Mouse (Mus musculus): ENCODE results near the gene Abcd1.
"Not testable (repeated sequence)": the region's sequence is repeated elsewhere in the genome, so short reads cannot be mapped to it uniquely, and the experiment has no call there.

The Abcd1 gene

DNA sequence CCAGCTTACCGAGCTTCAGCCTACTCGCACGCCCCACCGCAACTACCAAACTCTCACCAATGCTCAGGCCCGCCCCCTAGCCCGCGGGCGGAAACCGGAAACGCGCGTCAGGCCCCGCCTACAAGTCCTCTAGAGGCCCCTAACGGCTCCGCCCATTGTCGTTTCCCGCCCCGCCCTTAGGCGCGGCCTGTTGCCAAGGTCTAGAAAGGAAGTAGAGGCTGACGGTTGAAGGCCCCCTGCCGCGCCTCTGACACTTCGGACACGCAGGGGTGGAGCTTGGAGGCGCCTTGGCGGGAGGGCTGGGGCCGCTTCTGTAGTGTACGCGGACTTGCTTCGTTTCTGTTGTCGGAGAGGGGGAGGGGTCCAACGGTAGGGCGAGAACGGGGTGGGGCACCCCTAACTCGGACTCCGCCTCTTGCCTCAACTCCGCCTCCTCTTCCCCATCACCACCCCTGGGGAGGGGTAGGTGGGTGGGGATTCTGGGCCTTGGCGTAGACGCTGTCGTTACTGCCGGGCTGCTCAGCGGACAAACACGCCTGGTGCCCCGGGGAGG, at the start of gene Abcd1, which contains the start of gene Bcap31:
TSS of gene Abcd1 (plus strand) at position 489 of the 553 bp plus-strand sequence.
TSS of gene Bcap31 (minus strand) at position 67 of the 553 bp plus-strand sequence.
- DNase-seq: peak; percentile 97

DNA sequence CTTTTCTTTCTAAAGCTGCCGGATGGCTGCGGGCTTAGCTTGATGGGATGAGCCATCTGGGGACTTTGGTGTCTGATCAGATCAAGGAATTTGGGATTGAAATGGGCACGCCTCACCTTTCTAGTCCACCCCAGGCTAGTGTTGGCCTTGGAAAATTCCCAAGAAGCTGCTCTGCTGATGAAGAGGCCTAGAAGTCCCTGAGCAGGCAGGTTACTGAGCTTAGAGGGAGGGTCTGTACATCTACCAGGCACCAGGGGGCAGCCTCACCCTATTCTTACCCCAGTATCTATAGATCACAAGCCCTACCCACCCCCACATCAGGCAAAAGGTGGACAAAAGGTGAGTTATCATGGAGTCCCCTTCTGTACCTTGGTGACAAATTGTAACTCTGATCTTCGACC, 44.4 kb upstream of the Abcd1 start:
- DNase-seq: peak; percentile 62

DNA sequence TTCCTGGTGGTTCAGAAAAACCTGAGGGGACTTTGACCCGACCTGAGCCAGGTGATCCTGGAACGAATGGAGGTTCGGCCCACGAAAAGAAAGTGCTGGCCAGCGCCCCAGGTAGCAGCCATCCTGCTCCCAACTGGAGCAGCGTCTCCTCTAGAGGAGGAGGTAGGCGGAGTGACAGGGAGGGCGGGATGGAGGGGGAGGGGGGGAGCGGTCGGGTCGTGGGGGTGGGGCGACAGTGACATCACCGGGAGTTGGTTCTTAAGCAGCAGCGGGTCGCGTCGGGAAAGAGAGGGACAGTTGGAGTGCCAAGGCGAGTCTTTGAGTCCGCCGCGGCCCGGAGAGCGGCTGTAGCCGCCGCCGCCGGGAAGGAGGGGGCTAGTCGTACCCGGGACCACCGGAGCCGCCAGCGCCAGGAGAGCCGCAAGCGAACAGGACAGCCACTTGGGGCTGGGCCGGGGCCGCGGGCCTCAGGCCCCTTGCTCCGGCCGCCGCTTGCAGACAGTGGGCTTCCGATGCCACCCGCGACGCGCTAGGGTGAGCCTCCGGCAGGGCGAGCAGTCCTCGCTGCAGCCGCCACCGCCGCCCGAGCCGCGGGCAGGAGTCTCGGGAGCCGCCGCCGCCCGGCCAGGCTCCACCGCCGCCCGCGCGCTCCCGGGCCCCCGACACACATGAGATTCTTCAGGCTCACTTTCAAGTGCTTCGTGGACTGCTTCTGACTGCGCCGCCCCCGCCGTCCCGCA, 43.3 kb upstream of the Abcd1 start, which contains the start of gene Slc6a8:
TSS of gene Slc6a8 (plus strand) at position 272 of the 740 bp plus-strand sequence.
- DNase-seq: peak; percentile 66

DNA sequence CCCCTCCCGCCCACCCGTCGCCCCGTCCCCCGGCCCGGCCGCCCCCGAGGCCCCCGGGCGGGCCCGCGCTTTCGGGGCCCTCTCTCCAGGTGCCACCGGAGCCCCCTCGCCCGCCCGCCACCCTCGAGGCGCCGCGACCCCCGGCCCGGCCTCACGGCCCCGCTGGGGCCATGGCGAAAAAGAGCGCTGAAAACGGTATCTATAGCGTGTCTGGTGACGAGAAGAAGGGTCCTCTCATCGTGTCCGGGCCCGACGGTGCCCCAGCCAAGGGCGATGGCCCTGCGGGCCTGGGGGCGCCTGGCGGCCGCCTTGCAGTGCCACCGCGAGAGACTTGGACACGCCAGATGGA, 42.8 kb upstream of the Abcd1 start:
- no peak for DNase-seq

DNA sequence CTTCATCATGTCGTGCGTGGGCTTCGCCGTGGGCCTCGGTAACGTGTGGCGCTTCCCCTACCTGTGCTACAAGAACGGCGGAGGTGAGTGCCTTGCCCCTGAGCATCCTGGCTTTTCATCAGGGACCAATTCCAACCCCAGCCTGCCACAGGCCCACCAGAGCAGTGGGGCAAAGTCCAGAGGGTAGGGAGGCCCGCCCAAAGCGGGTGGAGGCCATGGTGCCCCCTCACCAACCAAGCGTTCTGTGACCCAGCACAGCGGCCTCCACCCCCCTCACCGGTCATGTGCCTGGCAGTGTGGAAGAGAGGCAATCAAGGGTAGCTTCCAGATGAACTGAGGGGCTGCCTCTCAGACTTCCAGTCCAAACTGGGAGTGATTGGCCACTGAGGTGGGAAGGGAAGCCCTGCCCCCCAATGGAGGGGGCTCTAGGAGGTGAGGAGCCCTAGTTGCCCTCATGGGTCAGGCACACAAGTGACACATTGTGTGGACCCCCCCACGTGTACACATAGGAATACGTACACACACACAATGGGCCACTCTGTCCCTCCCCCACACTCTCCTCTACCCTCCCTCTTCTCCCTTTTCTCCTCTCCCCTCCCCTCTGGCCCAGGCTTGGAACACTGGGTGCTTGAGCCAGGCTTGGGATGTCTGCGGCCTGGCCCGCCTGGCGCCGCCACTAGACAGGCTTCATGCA, 42.3 kb upstream of the Abcd1 start:
- peak; percentile 79 for DNase-seq

DNA sequence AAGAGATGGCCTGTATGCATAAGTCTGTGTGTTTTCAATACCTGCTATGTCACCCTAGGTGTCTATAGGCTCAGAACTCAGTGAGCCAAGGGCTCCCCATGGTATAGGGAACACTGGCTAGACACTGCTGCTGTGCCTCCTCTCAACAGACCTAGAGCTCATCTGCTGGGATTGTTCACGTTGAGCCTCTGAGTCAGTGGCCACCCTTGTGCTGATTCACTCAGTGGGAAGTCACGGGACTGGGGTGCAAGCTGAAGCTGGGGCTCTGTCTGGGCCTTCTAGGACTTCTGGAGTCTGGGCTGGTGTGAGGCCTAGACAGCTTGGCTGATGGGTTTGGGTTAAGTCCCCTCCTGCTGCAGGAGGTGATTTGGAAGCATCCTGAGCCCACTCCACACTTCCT, 41.2 kb upstream of the Abcd1 start:
- DNase-seq: no peak

DNA sequence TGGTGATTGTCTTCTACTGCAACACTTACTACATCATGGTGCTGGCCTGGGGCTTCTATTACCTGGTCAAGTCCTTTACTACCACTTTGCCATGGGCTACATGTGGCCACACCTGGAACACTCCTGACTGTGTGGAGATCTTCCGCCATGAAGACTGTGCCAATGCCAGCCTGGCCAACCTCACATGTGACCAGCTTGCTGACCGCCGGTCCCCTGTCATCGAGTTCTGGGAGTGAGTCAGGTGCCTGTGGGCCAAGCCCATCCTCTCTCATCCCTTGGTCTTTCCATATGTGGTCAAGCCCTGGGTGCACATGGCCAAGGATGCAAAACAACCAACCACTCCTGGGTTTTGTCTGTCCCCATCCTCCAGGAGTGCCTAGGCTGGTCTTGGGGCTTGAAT, 39.7 kb upstream of the Abcd1 start:
- DNase-seq: no peak

DNA sequence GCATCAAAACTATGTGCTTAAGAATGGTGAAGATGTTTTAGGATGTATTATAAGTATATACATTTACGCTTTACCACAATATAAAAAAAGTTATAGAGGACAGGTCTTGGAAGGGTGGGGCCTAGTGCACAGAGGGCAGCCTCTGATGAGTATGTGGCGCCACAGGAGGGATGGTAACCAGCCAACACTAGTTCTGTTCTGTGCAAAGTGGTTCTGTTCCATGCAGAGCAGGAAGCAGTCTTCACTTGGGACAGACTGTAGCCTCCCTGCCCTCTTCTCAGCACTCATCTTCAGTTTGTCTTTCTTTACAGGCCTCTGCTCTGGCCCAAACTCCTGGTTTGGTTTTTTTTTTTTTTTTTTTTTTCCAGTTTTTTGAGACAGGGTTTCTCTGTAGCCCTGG, 32.2 kb upstream of the Abcd1 start:
- DNase-seq: no peak

DNA sequence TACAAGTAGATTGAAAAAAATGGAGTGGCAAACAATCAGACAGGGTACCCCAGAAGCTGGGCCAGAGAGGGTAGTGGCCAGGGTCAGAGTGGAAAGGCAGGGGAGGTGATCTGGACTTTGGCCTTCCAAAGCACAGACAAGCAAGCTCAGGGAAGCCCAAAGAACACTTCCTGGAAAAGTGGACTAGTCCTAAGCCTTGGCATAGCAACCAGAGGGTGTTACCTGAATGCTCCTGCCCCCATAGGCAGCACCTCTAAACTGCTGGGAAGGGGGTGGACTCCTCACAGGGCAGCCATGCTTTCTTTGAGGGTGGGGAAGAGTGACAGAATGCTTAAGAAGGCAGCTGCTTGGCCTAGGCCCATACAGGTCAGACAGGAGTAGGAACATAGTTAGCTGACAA, 31.4 kb upstream of the Abcd1 start:
- DNase-seq: peak; percentile 46

DNA sequence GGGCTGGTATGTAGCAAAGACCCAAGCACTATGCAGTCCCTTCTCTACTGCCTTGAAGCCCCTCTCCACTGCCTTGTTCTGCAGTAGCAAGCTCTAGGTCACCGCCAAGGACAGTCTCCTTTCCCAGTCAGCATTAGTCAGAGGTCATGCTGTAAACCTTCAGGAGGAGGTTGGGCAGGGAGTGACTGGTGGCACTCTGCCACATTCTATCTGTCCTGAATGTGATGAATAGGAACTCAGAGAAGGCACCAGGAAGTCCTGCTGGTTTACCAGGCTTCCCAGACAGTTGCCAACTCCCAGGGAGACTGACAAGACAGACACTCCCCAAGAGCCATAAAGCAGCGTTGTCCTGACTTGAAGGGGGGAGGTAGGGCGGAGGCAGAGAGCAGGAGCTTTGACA, 30.8 kb upstream of the Abcd1 start:
- peak; percentile 86 for DNase-seq

DNA sequence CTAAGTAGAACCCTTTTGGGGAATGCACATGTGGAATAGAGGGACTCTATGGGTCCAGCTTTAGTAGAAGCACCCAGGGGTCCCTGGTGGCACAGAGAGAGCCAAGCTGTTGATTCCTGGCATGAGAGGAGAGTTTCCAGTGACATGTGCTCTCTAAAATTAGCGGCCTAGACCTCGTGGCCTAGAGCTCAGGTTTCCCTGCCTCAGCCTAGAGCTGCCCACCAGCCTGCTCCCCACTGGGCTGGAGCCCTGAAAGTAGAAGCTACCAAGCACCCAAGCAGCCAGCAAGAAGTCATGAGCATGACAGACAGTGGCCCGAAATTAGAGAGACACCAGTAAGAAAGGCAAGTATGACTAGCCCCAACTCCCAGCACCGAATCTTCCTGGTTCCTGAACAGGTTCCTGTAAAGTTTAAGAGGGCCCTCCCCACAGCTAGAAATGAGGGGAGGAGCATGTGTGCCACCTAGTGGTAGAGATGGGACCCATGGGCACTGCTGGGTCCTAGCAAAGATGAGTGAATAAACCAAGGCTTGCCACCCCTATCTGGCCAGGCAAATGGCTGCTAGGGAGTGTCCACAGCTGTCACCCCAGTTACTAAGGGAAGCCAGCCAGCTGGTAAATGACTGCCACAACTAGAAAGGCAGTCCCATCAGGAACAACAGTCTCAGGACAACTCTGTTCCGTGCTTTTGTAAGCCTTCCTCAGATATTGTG, 25.3 kb upstream of the Abcd1 start:
- peak; percentile 61 for DNase-seq

DNA sequence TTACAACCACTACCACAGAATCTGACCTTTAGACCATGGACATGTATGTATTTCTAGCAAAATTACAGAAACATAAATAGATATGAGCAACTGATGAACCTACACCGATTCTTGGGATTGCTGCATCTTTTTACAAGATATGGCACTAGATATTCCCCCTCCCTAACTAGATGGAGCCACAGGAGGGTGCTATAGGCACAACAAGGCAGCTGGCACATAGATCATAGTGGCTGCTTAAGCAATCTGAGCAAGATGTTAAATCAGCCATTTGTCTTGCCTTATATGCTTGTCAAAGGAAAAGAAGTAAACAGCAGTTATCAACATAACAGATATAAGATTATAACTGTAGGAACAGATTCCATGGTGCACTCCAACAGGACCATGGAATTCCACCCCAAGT, 15.9 kb upstream of the Abcd1 start:
- no peak for DNase-seq

DNA sequence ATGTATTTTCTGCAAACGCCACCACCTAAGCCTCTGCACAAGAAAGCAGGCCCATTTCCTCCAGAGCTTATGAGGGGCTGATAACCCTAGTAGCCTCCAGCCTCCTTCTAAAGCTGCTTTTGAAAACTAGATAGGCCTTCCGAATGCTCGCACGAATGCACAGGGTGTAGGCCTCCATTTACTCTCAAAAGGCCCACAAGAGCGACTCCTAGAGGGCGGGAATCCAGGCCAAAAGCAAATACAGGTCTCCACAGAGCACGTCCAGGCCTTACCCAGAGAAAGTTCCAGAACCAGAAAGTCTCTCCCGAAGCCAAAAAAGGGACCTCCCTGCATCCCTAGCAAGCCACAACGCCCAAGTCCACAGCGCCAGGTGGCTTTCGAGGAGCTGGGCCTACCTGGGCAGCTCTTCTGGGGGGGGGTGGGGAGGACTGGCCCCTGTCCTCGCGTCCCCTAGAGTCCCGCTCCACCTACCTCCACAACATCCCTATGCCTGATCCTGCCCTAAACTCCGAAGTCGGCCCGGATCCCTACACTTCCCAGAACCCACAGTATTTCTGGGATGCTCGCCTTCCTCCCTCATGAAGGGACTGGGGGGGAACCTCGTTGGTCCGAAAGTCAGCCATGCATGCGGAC, 805 bp upstream of the Abcd1 start:
- peak; percentile 53 for DNase-seq

DNA sequence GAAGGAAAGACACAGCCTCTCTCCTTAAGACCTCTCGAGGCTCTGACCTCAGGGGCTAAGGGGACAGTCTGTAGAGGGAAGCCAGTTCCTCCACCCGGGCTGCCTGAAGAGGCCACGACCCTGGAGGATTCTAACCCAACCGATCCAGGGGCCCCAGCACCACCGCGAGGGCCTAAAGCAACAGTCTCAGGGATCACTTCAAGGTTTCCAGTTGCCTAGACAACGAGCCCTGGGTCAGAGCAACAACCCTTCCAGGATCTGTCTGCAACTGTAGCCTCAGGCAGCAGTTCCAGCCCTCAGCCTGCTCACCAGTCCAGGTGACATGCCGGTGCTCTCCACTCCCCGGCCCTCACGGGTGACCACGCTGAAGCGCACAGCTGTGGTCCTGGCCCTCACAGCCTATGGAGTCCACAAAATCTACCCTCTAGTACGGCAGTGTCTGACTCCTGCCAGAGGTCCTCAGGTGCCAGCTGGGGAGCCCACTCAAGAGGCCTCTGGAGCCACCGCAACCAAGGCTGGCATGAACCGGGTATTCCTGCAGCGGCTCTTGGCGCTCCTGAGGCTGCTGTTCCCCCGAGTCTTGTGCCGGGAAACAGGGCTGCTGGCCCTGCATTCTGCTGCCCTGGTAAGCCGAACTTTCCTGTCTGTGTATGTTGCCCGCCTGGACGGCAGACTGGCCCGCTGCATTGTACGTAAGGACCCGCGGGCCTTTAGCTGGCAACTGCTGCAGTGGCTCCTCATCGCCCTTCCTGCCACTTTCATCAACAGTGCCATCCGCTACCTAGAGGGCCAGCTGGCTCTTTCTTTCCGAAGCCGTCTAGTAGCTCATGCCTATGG, 530 bp downstream of the Abcd1 start:
- no peak for DNase-seq

DNA sequence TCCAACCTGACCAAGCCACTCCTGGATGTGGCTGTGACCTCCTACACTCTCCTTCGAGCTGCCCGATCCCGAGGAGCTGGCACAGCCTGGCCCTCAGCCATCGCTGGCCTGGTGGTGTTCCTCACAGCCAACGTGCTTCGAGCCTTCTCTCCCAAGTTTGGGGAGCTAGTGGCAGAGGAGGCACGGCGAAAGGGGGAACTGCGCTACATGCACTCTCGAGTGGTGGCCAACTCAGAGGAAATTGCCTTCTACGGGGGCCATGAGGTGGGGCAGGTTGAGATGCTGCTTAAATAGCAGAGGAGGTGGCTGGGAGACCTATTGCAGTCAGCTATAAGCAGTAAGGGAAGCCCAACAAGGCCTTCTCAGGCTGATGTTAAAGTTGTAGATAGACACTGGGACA, 1.3 kb downstream of the Abcd1 start:
- no peak for DNase-seq

DNA sequence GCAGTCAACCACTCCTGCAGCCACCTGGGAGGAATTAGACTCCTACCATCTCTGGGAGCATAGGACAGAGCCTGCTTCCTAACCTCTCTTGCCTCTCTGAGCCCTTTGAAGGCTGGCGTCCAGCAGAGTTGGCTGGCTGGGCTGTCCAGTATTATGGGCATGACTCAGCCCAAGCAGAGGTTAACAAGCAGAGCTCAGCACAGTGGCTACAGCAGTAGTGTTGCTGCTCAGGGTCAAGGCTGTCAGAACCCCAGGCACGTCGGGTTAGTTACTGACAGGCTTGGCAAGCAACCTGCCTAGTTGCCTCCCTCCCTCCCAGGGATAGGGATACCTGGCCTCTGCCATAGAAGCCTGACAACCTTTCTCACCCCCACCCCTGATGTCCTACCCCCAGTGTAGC, 1.9 kb downstream of the Abcd1 start:
- DNase-seq: peak; percentile 16

DNA sequence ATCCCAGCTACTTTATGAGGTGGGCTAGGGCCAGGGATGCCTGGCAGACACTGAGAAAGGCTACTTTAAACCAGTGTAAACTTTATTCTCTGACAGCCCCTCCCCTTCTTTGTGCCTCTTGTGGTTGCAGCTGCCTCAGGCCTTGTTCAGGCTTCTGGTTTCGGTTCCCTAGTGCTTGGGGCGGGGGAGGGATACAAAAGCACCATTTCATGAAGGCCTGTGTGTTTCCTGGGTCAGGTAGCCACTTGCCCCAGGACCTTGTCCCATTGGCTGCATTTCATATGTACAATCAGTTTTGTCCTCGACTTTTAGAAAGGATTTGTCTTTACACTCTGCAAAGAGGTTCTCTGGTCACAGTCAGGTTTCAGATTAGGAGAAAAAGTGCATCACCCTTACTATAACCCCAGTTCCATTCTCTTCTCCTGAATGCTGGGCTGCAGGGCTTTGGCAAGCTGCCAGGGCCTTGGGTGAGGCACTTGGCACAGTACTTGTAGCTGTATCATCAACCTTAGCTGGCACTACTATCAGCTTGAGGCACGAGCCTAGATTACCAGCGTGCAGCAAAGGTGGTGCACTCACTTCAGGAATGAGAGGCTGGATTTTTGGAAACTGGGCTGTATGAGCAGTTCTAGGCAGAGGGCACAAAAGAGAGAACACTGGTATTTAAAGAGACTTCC, 2.4 kb downstream of the Abcd1 start:
- peak; percentile 27 for DNase-seq

DNA sequence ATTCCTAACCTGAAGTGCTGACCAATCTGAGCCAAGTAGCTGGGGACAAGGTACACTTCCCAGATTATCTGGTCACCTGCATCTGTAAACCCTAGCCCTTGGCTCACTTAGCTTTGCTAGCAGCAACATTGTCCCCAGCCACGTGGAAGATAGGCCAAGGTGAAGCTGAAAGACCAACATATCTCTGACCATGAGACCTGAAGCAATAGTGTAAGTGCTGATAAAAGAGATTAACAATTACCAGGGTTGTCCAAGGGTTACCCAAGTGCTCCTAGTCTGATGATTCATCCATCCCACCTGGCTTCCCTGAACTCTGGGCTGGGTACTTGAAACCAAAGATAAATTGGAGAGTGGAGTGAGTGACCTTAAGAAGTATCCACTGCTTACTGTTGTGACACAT, 14.5 kb downstream of the Abcd1 start:
- no peak for DNase-seq

DNA sequence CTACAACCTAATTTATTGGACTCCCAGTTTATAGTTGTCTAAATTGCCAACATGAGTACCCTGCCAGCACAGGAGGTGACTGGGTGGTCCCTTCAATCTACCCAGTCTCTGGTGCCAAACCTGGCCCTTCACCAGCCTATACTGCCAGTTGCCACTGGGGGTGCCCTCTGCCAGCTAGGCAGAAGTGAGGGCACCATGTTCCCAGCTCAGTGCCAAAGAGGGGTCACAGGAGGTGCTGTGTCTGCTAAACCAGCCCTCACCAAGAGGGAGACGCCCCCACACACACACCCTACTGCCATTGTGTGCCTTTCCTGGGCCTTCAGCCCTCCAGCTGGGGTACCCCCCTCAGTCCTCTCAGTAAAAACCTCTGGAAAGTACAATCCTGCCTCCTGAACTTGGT, 21.8 kb downstream of the Abcd1 start:
- no peak for DNase-seq

DNA sequence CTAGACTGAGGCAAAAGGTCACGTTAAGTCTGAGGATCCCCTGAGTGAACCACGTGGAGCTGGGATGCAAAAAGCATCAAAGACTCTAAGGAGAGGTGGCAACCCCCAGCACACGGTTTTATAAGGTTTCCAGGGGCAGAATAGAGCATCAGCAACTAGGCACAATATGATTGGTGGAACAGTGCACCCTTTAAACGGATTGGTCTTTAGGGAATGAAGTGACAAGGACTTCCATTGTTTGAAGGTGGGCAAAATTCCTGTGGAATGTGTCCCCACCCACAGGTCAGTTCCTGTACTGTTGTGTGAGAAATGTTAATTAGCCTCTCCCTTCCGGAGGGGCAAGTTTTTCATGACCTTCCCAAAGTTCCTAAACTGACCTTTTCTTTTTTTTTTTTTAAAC, 22.8 kb downstream of the Abcd1 start:
- no peak for DNase-seq

DNA sequence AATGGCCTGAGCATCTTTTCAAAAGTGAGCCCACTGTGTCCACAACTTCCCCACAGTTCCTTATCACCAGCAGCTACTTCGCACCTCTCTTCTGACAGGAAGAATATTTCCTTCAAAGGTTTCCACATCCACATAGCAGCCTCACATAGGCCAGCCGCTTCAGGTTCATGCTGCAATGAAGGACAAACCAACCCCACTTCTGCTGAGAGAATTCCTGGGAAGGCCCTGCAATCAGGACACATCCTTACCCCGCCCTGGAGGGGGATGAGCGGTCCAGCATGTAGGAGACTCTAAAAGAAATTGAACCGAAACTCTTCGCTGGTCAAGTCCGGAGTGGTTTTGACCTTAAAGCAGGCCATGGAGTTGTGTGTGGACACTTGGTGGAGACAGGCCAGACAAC, 23.4 kb downstream of the Abcd1 start:
- DNase-seq: not testable (repeated sequence)
